Mouse (Mus musculus) olfactory bulb, adult 2 months (tissue): ENCODE measurements around the gene Sh2b3.

ENCODE experiments used
- CTCF ChIP-seq: fragments of 200-500 bp; IDR thresholded peaks from 2 replicates; pipeline ENCODE4 v1.5.1; 2012; ENCODE audit warnings: low read depth, mild to moderate bottlenecking, low read length, moderate library complexity; ENCODE audit not compliant: insufficient read depth
- POLR2A ChIP-seq: fragments of 200-500 bp; IDR thresholded peaks from 2 replicates; pipeline ENCODE4 v1.6.1; 2012; ENCODE audit warnings: mild to moderate bottlenecking, low read depth, low read length, moderate library complexity; ENCODE audit not compliant: insufficient read depth

DNA sequence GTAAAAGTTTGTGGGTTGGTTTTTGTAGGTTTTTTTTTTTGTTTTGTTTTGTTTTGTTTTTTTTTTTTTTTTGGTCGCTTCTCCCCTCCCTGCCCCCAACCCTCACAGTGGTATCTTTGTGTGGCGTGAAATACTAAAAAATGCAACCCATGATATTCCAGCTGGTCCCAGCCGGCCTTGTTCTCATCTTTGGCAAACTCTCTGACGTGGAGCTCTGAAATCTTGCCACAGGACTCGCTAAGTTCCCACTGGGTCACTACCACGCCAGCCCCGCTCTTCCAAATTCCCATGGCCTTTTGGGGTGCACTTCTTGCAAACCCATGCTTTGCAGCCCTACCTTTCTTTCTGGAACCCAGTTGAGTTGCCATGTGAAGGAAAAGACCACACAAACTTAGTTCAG lies 67.6 kb downstream of the Sh2b3 start:
- TF ChIP-seq POLR2A = no peak
- no peak for TF ChIP-seq CTCF
